Mouse (Mus musculus): ENCODE results near the gene Akap12.

Akap12 gene

GRCm38 (mm10) chr10:4404895-4405491 is 138.8 kb downstream of the Akap12 start:
- DNase-seq (ENCODE audit: low spot score): peak; percentile 84

DNA sequence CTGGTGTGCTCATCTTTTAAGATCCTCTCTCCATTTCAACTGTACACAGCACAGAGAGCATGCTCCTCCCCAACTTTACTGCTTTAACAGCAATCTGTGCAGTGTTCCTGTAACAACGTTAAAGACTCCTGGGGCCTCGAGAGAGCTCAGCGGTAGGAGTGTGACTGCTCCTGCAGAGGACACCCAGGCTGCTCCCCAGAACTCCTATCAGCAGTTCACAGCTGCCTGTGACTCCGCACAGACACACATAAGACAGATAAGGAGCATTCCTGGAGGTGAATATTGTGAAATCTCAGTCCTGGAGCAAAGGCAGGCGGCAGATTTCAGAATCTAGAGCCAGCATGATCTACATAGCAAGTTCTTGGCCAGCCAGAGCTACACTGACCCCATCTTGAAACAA is 139.3 kb downstream of the Akap12 start:
- DNase-seq (ENCODE audit: low spot score): no peak

- DNase-seq (ENCODE audit: low spot score): no peak
Measured at GRCm38 (mm10) chr10:4407191-4407590, 141.0 kb downstream of the Akap12 start.
